Mouse (Mus musculus) adrenal gland, postnatal 4 days (tissue): ENCODE measurements around the gene Urm1. TPM values are rescaled to one million over a fixed set of nuclear protein-coding genes. Genes with fewer than 3 reads are reported as not detected.
"Not testable (repeated sequence)": the region's sequence is repeated elsewhere in the genome, so short reads cannot be mapped to it uniquely, and the experiment has no call there.

Experiments
- DNase-seq, 2 experiments: peaks; one replicate each; pipeline ENCODE4 v3.0.0; 2021 to 2022; ENCODE audit warnings: low spot score in 2 of 2, mixed read lengths in 2 of 2
- long read RNA-seq, 2 experiments: library from polyadenylated mRNA; stranded (forward); transcript quantifications; one replicate each; pipeline ENCODE4 v2.0.0; 2021
- total RNA-seq, 2 experiments: library from RNA; stranded (reverse); gene quantifications; 2 replicates each; pipeline ENCODE4 v1.2.3; 2021

The Urm1 gene
- total RNA-seq: 10 to 100 TPM; 49.5 to 55.6 TPM
- long read RNA-seq, experiment 1, transcript Urm1-201 (5 exons, 2,196 nt): major isoform, 15 of 40 reads
- long read RNA-seq, experiment 1, transcript Urm1-204 (6 exons, 681 nt): minor isoform, 6 of 40 reads
- long read RNA-seq, experiment 1, partial matches to known transcripts: 1 of 40 reads
- long read RNA-seq, experiment 1, other reads (novel, unspliced or antisense): 16 of 40 reads
- long read RNA-seq, experiment 2, transcript Urm1-201 (5 exons, 2,196 nt): major isoform, 13 of 32 reads
- long read RNA-seq, experiment 2, partial matches to known transcripts: 7 of 32 reads
- long read RNA-seq, experiment 2, other reads (novel, unspliced or antisense): 9 of 32 reads

DNA sequence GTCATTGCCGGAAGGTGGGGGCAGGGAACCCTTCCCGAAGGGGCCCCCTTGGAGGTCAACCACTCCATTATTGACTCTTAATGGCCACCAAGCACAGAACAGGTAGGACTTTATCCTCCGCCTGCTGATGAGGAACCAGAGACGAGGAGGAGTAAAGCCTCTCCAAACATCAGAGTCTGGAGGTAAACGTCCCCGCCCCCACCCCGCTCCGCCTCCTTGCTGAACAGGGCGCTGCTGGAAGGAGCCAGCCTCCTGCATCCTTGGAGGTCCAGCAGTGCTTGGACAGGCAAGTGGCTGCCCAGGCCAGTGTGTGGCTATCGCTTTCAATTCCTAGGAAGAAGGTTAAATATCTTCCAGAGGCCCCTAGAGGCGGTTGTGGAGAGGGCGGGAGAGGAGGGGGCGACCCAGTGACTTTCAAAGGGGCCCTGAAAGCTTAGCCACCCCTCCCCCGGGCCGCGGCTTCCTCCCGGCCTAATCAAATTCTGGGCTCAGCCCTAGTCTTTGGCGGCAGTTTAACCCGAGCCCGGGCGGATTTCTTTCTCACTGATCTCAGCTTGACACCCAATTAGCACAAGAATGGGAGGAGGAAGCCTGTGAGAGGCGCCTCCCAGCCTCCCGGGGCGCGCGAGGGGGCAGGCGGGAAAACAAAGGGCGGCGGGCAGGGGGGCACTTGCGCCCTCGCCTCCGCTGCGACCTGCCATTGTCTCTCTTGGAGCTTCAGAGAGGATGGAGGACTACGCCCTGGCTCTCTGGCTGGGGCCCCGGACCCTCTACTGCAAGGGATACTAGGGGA lies at the start of gene Urm1:
Urm1 (plus strand) TSS at position 51 of the 793 bp plus-strand sequence.
- peak in 1 of 2 experiments; percentile 52 for DNase-seq

DNA sequence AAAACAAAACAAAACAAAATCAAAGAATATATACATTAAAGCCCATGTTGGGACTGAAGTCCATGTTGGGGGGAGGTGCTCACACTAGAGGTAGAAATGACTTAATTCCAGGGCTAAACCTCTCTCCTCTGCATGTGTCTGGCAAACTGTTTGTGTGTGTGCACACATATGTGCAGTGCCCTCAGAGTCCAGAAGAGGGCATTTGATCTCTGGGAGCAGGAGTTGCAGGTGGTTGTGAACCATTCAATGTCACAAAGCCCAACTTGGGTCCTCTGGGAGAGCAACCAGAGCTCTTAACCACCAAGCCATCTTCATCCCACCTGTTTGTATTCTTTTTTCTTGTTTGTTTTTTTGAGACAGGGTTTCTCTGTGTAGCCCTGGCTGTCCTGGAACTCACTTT lies 49.7 kb upstream of the Urm1 start:
- no peak for DNase-seq

DNA sequence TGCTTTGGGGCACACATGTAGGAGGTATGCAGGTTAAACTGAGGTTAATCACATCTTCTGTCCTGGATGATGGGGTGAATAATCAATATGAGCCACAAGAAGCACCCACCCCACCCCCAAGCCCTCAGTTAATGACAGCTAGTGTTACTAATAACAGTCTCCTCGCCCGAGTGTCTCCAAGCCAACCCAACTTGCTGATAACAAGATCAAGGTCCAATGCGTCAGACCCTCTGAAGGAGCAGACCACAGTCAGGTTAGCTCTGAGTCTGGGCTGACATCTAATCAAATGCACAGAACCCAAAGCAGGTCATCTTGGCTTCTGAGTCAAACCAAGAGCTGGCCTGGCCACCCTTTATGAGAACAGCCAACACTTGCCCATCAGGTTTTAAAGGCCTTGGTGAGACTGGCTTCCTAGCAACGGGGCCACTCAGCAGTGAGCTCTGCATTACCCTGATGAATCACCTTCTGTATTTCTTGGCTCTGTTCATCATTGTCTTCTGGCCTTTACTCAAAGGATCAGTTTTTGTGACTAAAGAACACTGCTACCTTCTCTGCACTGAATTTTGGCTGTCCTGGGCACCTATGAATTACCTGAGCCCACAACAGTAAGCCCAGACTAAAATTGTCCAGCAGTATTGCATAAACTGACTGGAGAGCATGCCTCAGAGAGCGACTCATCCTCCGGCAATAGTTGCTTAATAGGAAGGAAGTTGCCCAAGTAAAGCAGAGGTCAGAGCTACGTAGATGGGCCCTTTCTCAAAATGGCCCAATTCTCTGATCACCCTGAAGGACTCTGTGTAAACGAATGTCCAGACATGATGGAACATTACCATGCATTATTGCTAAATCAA lies 48.0 kb upstream of the Urm1 start:
- peak in 1 of 2 experiments; percentile 14 for DNase-seq

DNA sequence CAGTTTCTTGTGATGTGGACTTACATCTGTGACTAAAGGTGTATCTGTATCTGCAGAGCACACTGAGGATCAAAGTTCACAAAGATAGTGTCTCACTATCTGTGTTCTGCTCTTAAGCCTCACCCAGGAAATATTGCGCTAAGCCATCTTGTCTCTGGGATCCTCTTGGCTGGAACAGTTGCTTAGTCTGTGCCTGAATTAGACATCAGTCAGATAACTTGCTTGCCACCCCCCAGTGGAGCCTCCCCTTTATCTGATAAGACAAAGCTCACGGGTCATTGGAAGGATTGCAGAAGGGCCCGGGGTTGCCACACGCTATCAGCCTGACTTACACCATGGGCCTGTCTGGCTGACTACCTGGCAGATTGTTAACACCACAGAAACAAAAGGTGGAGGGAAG lies 46.6 kb upstream of the Urm1 start:
- no peak for DNase-seq

DNA sequence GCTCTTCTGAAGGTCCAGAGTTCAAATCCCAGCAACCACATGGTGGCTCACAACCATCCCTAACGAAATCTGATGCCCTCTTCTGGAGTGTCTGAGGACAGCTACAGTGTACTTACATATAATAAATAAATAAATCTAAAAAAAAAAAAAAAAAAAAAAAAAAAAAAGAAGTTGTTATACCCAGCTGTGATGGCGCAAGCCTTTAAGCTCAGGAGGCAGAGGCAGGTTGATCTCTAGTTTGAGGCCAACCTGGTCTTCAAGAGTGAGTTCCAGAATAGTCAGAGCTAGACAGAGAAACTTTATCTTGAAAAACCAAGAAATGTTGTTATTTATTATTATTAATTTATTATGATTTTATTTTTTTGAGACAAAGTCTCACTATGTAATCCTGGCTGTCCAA lies 38.6 kb upstream of the Urm1 start:
- DNase-seq: not testable (repeated sequence)

DNA sequence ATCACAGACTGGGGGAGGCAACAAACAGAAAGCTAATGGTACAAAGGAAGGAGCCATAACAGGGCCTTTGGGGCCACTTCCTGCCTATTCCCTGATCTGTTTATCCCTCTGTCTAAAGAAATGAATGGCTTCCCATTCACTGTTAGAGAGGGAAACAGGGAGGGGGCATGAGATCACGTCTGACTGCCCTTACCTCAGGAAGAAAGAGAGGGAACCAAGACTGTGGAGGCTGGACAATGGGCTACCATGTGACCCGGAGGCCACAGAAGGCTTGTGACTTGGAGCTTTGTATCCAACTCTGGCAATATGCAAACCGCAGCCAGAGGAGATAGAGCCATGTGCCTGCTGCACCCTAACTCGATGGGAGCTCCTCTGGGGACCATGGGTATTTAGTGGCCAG lies 35.6 kb upstream of the Urm1 start:
- DNase-seq: no peak

DNA sequence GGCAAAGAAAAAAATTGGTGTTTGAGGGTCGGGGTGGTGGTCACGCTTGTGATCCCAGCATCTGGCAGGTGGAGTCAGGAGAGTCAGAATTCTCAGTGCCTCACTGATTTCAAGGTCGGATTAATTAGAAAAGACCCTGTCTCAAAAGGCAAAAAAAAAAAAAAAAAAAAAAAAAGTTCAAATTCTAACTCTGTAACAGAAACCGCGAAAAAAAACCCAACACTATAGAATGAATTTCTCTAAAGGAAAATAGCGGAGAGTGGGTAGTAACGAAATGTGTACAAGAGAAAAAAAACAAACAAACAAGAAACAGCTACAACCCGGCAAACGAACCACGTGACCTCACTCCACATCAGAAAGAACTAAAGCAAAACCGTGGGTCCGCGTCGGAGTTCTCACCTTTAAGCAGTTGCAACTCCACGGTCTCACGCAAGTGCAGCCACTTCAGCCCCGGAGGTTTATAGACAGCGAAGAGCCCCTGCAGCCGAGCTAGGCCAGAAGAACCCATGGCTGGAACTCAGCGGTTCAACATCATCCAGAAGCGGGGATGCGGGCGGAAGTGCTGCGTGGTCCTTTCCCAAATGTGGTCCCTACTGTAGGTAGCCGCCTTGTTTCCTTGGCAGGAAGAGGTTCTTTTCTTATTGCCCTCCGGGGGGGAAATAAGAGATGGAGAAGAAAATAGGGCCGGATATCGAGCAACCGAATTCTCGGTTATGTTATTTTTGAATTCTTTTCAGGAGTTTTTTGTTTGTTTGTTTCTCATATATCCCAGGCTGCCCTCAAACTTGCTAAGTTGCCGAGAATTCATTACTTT lies 32.6 kb upstream of the Urm1 start, which contains the start of gene Coq4:
Coq4 (plus strand) TSS at position 390 of the 814 bp plus-strand sequence.
- DNase-seq: peak; percentile 49 to 68

DNA sequence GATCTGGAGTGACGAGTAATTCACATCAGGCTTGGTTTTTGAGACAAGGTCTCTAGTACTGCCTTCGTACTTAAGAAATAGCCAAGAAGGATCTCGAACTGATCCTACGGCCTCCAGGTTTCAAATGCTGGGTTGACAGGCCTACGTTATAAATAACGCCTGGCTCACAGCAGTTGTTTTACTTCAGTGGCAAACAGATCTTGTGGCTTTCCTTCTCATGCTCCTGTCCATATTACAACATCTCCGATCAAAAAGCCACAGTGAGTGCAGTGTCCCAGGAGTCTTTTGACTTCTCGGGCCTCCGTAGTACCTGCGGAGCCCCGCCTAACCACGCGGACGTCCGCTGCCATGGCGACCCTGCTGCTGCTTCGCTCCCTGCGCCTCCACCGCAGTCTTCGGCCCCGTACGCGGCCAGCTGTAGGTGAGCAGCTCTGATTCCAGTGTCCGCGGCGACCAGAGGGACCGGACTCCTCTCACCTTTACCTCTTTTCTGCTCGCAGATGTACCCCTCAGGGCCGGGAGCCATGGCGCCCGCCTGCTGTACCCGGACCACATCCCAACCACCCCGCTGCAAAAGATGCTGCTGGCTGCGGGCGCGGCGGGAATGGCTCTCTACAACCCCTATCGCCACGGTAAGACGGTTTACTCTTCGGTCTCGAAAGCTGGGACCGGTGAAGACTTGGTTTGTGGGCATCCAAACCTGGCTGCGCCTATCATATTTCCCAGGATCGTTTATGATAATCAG lies 31.8 kb upstream of the Urm1 start, which contains the start of gene Trub2:
Trub2 (minus strand) TSS at position 566 of the 745 bp plus-strand sequence.
- peak; percentile 67 to 69 for DNase-seq

DNA sequence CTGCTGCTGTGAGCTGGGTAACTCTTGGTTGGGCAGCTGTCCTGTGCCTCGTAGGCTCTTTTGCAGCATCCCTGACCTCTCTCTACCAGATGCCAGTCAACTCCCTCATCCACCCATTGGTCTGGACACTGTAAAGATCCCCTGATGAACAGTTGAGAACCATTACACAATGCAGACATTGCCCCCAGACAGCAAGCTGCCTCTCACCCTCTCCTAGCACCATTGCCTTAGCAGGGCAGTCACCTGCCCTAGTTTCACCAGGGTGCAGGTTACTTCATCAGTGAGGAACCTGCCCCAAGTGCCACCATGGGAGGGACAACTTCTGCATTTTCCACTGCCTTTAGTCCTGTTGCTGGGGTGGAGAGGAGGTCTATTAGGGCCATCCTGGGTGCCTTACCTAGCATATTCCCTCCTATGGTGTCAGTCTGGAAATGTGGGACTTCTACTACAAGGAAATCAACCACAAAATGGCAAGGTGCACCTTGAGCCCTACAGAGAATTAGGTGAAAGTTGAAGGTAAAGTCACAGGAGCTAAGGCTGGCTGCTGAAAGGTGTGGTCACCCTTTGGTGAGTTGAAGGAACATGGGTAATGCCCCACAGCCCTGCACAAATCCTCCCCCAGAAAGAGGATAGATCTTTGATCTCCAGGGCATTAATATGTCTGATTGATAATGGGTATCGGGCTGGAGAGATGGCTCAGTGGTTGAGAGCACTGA lies 26.9 kb upstream of the Urm1 start:
- DNase-seq: no peak

DNA sequence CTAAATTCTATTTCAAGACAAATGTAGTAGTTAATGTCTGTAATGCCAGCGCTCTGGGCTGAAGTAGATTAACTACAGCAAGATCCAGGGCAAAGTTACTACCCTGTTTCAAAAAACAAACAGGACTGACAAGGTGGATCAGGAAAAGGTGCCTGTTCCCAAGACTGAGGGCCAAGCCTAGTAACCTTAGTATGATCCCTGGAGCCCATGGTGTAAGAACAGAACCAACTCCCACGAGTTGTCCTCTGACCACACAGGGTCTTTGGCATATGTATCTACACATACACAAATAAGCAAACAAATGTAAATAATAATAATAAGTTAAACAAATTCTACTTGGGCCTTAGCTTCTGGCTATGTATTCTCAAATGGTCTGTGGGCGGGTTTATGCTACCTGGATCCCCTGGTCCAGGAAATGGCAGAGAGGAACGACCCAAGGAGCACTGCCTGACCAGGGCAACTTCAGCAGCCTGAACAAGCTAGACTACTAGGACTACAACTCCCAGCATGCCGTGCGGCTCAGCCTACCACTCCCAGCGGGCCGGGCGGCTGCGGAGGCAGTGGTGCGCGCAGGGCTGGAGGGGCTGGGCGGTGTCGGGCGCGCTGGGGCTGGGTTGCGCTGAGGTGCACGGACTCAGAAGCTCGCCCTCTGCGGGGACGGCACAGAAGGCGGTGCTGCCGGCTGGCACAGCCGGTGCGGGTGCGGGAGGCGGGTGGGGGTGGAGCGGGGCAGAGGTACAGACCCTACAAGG lies 17.6 kb upstream of the Urm1 start, which contains the start of gene Slc27a4:
Slc27a4 (plus strand) TSS at position 560 of the 752 bp plus-strand sequence.
- DNase-seq: peak; percentile 90 to 93

DNA sequence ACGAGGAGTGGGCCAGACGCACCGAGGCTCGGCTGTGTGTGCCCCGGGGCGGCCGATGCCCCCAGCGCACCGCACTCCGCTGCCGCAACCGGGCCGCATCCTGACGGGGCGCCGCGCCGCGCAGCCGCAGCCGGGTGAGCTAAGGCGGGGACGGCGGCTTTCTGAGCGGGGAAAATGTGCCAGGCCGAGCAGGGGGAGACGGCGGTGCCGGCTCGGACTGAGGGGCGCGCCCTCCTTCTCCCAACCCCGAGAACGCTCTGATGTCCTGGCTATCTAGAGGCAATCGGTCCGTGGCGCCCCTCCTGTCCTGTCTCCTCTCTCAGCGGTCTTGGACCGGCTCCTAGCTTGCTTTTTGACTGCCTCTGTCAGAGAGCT lies 17.1 kb upstream of the Urm1 start:
- no peak for DNase-seq

DNA sequence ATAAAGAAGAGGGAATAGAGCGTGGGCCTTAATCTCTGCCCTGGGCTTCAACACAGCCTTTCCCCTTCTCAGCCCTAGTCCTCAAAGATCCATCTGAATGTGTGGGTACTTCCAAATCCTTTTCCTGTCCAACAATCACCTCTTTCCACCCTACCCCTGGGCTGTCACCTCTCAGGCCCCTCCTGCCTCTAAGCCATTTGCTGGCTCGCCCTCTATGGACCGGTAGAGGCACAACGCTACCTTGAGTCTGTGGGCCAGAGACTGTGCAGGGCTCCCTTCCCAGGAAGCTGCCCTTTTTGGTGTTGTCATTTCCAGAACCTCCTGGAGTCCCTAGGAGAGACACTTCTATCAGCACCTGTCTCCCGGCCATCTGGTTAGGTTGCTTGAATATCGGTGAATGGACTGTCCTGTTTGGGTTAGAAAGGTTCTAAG lies 16.5 kb upstream of the Urm1 start:
- no peak for DNase-seq

DNA sequence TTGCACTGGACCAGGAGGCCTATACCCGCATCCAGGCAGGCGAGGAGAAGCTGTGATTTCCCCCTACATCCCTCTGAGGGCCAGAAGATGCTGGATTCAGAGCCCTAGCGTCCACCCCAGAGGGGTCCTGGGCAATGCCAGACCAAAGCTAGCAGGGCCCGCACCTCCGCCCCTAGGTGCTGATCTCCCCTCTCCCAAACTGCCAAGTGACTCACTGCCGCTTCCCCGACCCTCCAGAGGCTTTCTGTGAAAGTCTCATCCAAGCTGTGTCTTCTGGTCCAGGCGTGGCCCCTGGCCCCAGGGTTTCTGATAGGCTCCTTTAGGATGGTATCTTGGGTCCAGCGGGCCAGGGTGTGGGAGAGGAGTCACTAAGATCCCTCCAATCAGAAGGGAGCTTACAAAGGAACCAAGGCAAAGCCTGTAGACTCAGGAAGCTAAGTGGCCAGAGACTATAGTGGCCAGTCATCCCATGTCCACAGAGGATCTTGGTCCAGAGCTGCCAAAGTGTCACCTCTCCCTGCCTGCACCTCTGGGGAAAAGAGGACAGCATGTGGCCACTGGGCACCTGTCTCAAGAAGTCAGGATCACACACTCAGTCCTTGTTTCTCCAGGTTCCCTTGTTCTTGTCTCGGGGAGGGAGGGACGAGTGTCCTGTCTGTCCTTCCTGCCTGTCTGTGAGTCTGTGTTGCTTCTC lies 4.0 kb upstream of the Urm1 start:
- DNase-seq: no peak

DNA sequence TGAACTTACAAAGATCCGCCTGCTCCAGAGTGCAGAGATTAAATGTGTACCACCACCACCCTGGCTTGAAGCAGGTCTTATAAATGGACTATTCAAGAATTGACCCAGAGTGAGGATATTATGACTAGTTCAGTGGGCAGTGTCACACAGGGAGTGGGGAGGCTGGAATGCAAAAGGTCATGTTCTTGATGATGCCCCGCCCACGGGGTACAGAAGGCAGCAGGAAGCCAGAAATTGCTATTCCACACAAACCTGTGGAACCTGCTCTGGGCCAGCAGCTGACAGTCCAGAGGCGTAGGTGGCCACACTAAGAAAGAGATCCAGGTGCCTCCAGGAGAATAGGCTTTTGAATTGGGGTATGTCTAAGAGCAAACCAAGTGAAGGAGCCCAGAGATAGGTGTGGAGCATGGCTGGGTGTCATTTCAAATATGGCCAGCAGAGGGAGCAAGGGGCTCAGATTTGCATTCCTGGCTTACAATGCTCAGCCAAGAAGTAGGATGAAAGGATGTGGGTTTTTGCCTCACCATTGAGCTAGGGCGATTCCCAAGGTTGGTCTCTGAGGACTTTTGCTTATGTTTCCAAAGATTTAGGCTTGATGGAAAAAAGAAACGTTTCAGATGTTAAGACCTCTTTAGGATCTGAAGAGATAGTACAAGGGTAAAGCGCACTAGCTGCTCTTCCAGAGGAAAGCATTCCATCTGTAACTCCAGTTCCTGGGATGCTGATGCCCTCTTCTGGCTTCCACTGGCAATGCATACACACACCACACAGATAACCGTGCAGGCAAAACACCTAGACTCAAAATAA lies 2.2 kb upstream of the Urm1 start:
- peak; percentile 51 to 68 for DNase-seq

DNA sequence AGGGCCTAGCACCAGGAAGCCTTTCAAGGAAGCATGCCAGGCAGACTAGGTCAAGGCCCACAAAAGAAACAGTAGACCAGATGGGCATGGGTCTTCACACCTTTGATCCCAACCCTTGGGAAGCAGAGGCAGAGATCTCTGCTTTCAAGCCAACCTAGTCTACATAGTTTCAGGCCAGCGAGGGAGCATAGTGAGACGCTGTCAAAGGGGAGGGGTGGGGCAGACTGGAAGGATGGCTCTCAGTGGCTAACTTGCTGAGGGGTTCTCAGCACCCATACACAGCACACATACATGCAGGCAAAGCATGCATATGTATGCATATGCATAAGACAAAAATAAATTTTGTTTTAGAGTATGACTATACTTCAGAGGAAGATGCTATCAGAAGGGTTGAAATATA lies 512 bp upstream of the Urm1 start:
- no peak for DNase-seq

DNA sequence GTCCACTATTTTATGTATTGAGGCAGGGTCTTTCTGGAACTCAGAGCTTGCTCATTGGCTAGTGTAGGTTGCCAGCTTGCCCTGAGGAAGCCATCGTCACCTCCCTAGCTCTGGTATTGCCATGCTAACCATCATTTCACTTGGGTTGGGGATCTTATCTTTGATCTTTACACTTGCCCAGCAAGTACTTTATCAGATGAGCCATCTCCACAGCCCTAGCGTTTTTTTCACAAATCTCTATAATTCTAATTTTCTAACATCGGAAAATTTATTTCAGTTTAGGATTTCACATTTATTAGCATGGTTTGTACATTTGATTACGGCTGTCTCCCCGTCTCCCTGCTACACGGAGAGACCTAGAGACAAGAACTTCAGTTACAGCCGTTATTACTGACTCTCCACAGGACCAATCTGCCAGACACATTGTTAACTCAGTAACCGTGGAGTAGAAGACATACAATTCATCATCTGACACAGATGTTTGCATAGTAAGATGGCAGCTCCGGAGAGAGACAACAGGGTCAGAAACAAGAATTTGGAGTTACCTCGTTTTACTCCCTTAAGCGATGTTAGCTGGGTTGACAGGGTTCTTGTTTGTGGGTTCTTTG lies 6.5 kb downstream of the Urm1 start:
- no peak for DNase-seq
